Mouse (Mus musculus): ENCODE measurements around the gene Kif3c. TPM values are rescaled to one million over a fixed set of nuclear protein-coding genes. Genes with fewer than 3 reads are reported as not detected.

Kif3c gene
- total RNA-seq, 2 experiments from 2014 or later = 188 TPM

GRCm38 (mm10) chr12:3350136-3350535, 14.8 kb upstream of the Kif3c start:
- TF ChIP-seq CTCF (IDR thresholded peaks at IDR 0.05) = no peak
- Histone ChIP-seq H3K4me3 (no peak overlapping the region), H3K27ac (no peak overlapping the region)
- DNase-seq (ENCODE audit: extremely low spot score in 1 of 2, low spot score in 2 of 2) = no peak
- intact Hi-C loops (cut with DNase I) = no loop called here

GRCm38 (mm10) chr12:3352216-3352615, 12.7 kb upstream of the Kif3c start:
- intact Hi-C loops (cut with DNase I) = no loop called here
- DNase-seq (ENCODE audit: extremely low spot score in 1 of 2, low spot score in 2 of 2) = no peak
- no peak overlapping the region for H3K4me3 ChIP-seq
- no peak for TF ChIP-seq CTCF (IDR thresholded peaks at IDR 0.05)
- no peak overlapping the region for H3K27ac ChIP-seq

- no peak overlapping the region for H3K4me3 ChIP-seq
- H3K27ac ChIP-seq = no peak overlapping the region
- DNase-seq (ENCODE audit: extremely low spot score in 1 of 2, low spot score in 2 of 2) = no peak
- intact Hi-C loops (cut with DNase I) = no loop called here
- no peak for TF ChIP-seq CTCF (IDR thresholded peaks at IDR 0.05)
Observed at GRCm38 (mm10) chr12:3355068-3355467, 9.9 kb upstream of the Kif3c start.

GRCm38 (mm10) chr12:3356824-3357223, 8.1 kb upstream of the Kif3c start:
- DNase-seq (ENCODE audit: extremely low spot score in 1 of 2, low spot score in 2 of 2) = no peak
- intact Hi-C loops (cut with DNase I) = no loop called here
- no peak for TF ChIP-seq CTCF (IDR thresholded peaks at IDR 0.05)
- Histone ChIP-seq H3K4me3 (0 out of 2 replicates have a peak overlapping the region, but pooled peaks have one; percentile 1), H3K27ac (no peak overlapping the region)

GRCm38 (mm10) chr12:3359302-3359701, 5.6 kb upstream of the Kif3c start:
- peak; percentile 78 to 83 for DNase-seq (ENCODE audit: extremely low spot score in 1 of 2, low spot score in 2 of 2)
- Histone ChIP-seq H3K4me3 (no peak overlapping the region), H3K27ac (no peak overlapping the region)
- intact Hi-C loops (cut with DNase I) = loop anchor here (2.0 kb wide), 1 partner anchor 261 kb away; no protein-coding TSS in a partner anchor
- peak; percentile 84 for TF ChIP-seq CTCF (IDR thresholded peaks at IDR 0.05)

GRCm38 (mm10) chr12:3360043-3360442, 4.9 kb upstream of the Kif3c start:
- no peak for TF ChIP-seq CTCF (IDR thresholded peaks at IDR 0.05)
- Histone ChIP-seq H3K27ac (no peak overlapping the region), H3K4me3 (no peak overlapping the region)
- intact Hi-C loops (cut with DNase I) = no loop called here
- no peak for DNase-seq (ENCODE audit: extremely low spot score in 1 of 2, low spot score in 2 of 2)

- no peak for DNase-seq (ENCODE audit: extremely low spot score in 1 of 2, low spot score in 2 of 2)
- peak overlapping the region; percentile 97 for H3K27ac ChIP-seq
- TF ChIP-seq CTCF (IDR thresholded peaks at IDR 0.05) = no peak
Observed at GRCm38 (mm10) chr12:3364076-3364475, 856 bp upstream of the Kif3c start.

GRCm38 (mm10) chr12:3365449-3366189, 687 bp downstream of the Kif3c start:
- no peak for TF ChIP-seq CTCF (IDR thresholded peaks at IDR 0.05)
- DNase-seq (ENCODE audit: extremely low spot score in 1 of 2, low spot score in 2 of 2) = peak in 1 of 2 experiments; percentile 43
- peak overlapping the region; percentile 94 for H3K4me3 ChIP-seq
- intact Hi-C loops (cut with DNase I) = loop anchor here (2.0 kb wide), 4 partner anchors 25 to 131 kb away; partner anchors contain the start of genes Asxl2 and Rab10
- peak overlapping the region; percentile 97 for H3K27ac ChIP-seq

More at GRCm38 (mm10) chr12:3364076-3364475, 856 bp upstream of the Kif3c start:
- intact Hi-C loops (cut with DNase I) = loop anchor here (2.0 kb wide), 3 partner anchors 55 to 129 kb away; partner anchors contain the start of genes Asxl2 and Rab10
- no peak overlapping the region for H3K4me3 ChIP-seq

GRCm38 (mm10) chr12:3366190-3366956, 1.4 kb downstream of the Kif3c start:
- intact Hi-C loops (cut with DNase I) = loop anchor here (2.0 kb wide), 1 partner anchor 24 kb away; no protein-coding TSS in a partner anchor
- H3K4me3 ChIP-seq = peak overlapping the region; percentile 94
- no peak for TF ChIP-seq CTCF (IDR thresholded peaks at IDR 0.05)
- DNase-seq (ENCODE audit: extremely low spot score in 1 of 2, low spot score in 2 of 2) = no peak
- peak overlapping the region; percentile 97 for H3K27ac ChIP-seq

- TF ChIP-seq CTCF (IDR thresholded peaks at IDR 0.05) = no peak
- no peak for DNase-seq (ENCODE audit: extremely low spot score in 1 of 2, low spot score in 2 of 2)
- Histone ChIP-seq H3K4me3 (peak overlapping the region; percentile 94), H3K27ac (peak overlapping the region; percentile 97; the same call in 1 of the 2 replicates)
- intact Hi-C loops (cut with DNase I) = loop anchor here (2.0 kb wide), 1 partner anchor 24 kb away; no protein-coding TSS in a partner anchor
Observed at GRCm38 (mm10) chr12:3366957-3367260, 2.0 kb downstream of the Kif3c start.

- peak overlapping the region; percentile 94 for H3K4me3 ChIP-seq
- DNase-seq (ENCODE audit: extremely low spot score in 1 of 2, low spot score in 2 of 2) = no peak
- H3K27ac ChIP-seq = peak overlapping the region; percentile 64
- TF ChIP-seq CTCF (IDR thresholded peaks at IDR 0.05) = no peak
- intact Hi-C loops (cut with DNase I) = no loop called here
Observed at GRCm38 (mm10) chr12:3368771-3369170, 3.8 kb downstream of the Kif3c start.

Measured in left cerebral cortex, adult 2 months (tissue).